Mouse (Mus musculus) left cerebral cortex, adult 9 months (tissue): ENCODE measurements at regions not wholly inside any gene's neighbourhood (a gene's known extent, or its start where the extent isn't known, plus 50 kb on each side); places are given as distances from the start of the nearest gene placed in this dataset.

Source experiments
- DNase-seq, 2 experiments: peaks; one replicate each; pipeline ENCODE4 v3.0.0; 2022; ENCODE audit warnings: low spot score in 2 of 2

DNA sequence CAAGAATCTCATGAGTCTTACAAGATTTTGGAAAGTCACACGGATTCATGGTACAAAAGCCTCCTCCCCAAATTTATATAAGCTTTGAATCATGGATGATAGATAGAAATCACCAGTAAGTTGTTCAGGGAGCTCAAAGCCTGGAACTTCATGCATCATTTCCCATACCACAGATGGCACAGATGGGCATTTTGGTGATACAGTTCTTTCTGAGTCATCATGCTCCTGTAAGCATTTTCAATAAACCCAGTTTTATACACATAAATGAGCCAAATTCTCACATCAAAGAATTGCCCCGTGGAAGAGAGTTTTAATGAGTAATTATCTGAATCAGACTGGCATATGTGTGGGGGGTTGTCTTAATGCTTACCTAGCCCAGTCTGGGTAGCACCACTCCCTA, 379.1 kb upstream of the Anxa10 start:
- peak in 1 of 2 experiments; percentile 7 for DNase-seq

DNA sequence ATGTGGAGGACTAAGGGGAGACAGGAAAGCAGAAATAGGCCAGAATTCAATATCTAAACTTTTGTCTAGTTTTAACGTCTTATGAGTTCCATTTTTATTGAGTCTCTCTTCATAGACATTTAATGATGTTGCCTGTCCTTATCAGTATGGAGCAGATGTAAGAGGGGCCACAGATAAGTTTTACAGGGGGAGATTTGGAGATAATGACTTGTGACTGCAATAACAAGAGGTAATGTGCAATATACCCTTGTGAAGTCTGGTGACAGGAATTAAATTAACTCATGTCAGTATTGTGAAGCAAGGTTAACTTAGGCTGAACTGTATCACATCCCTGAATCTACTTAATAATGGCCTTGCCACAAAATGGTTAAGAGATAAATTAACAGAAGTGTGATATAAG, 359.6 kb upstream of the Anxa10 start:
- no peak for DNase-seq
